Mouse (Mus musculus) liver, embryonic 14.5 days (tissue): ENCODE measurements around the gene Nucb1.

ENCODE experiments used
- CTCF ChIP-seq: IDR thresholded peaks from 2 replicates; pipeline ENCODE4 v1.5.1; 2016; ENCODE audit warnings: antibody characterized with exemption, low read depth, control low read depth
- EP300 ChIP-seq: IDR thresholded peaks from 2 replicates; pipeline ENCODE4 v1.6.1; 2016; ENCODE audit warnings: antibody characterized with exemption, low read depth

- TF ChIP-seq EP300: no peak
- no peak for TF ChIP-seq CTCF
These were observed 28.0 kb downstream of the Nucb1 start for GRCm38 (mm10) chr7:45482166-45482565.
